Comparison of ENCODE assay signal across 12 mouse cellular contexts in genomic region chr17:31183180-31183974, GRCm38 (mm10). TPM values are rescaled to one million over a fixed set of nuclear protein-coding genes. Genes with fewer than 3 reads are reported as not detected.
DNase-seq lines count a peak whose midpoint lies in the region; ATAC-seq and TF ChIP-seq lines count a peak whose summit lies in the region.
"Had no signal": no experiment of that assay in that cellular context is flagged by ENCODE, and none has a peak within 500 bp of the region (broad histone marks: within the 10 kb centered on the region; RNA-seq: fewer than 3 reads in every experiment).

No protein-coding gene starts in this region.

- no peaks in the 10 kb centered on the region for H3K9me3 ChIP-seq in kidney, embryonic 15.5 days (replicated peaks)
- no peaks in the 10 kb centered on the region for H3K9me3 ChIP-seq in kidney, embryonic 14.5 days (ENCODE audit: control insufficient read depth, low read length)

- H3K27me3 ChIP-seq in kidney, embryonic 15.5 days = peaks cover 7% of the 10 kb centered on the region
- H3K27me3 ChIP-seq in kidney, embryonic 14.5 days (ENCODE audit: control insufficient read depth, insufficient read depth, low read length) = no peaks in the 10 kb centered on the region

- no peaks in the 10 kb centered on the region for H3K36me3 ChIP-seq in kidney, embryonic 15.5 days
- no peaks in the 10 kb centered on the region for H3K36me3 ChIP-seq in kidney, embryonic 14.5 days (ENCODE audit: control insufficient read depth, insufficient read depth, low read length)

- H3K4me3 ChIP-seq in kidney, embryonic 15.5 days (replicated peaks) = no peak overlapping the region
- no peak overlapping the region for H3K4me3 ChIP-seq in gastrocnemius, adult 2 months
- H3K4me3 ChIP-seq in kidney, embryonic 14.5 days (ENCODE audit: low read length) = no peak overlapping the region

- no peak overlapping the region for H3K27ac ChIP-seq in kidney, embryonic 15.5 days
- no peak overlapping the region for H3K27ac ChIP-seq in gastrocnemius, adult 2 months
- no peak overlapping the region for H3K27ac ChIP-seq in kidney, embryonic 14.5 days (ENCODE audit: low read depth, low read length)
- H3K27ac ChIP-seq: macrophage had no signal

- H3K4me1 ChIP-seq in kidney, embryonic 15.5 days = no peaks in the 10 kb centered on the region
- no peaks in the 10 kb centered on the region for H3K4me1 ChIP-seq in kidney, embryonic 14.5 days (ENCODE audit: control insufficient read depth, insufficient read depth, low read length)

- H3K9ac ChIP-seq in kidney, embryonic 15.5 days = no peak overlapping the region
- H3K9ac ChIP-seq in kidney, embryonic 14.5 days (ENCODE audit: low read depth, low read length) = no peak overlapping the region

- intact Hi-C loops in left cerebral cortex, postnatal 36 days (cut with DNase I) = no loop called here
- intact Hi-C loops in gastrocnemius, adult 2 months (cut with DNase I) = no loop called here

- H3K4me2 ChIP-seq in kidney, embryonic 15.5 days = no peak overlapping the region
- no peak overlapping the region for H3K4me2 ChIP-seq in kidney, embryonic 14.5 days (replicated peaks; ENCODE audit: low read depth, low read length)

- 60% methylated on average over 12 of the region's 12 CpGs for WGBS in kidney, embryonic 15.5 days
- 65% methylated on average over 12 of the region's 12 CpGs for WGBS in kidney, embryonic 14.5 days

- TF ChIP-seq CTCF in gastrocnemius, adult 2 months (IDR thresholded peaks at IDR 0.05) = no peak

- DNase-seq in retina, postnatal 1 day = peak; percentile 27
- no peak for DNase-seq in retina, embryonic 14.5 days (ENCODE audit: low spot score)
- DNase-seq in frontal cortex, adult 2 months (ENCODE audit: extremely low spot score in 1 of 2, low spot score in 1 of 2) = peak; percentile 3 to 36
- peak; percentile 29 to 44 for DNase-seq in left cerebral cortex, postnatal 36 days (ENCODE audit: low spot score in 2 of 2)
- DNase-seq in thymus, postnatal 10 days (ENCODE audit: low spot score in 2 of 2) = peak; percentile 48 to 57
- no peak for DNase-seq in gastrocnemius, adult 2 months
- DNase-seq: heart, adult 18-20 months had no signal

- ATAC-seq in kidney, embryonic 15.5 days (replicated peaks; ENCODE audit: low FRiP score) = no peak
- no peak for ATAC-seq in kidney, embryonic 14.5 days (ENCODE audit: low FRiP score, low TSS enrichment)

RNA-seq across cellular contexts. Expression of gene Tmprss3, which starts 15.4 kb away (rescaled TPM):
- polyA plus RNA-seq in frontal cortex, adult 2 months (2012; rRNA removed) = 0.04 TPM in 1 of 2 replicates, not detected in the other
- total RNA-seq in left cerebral cortex, postnatal 36 days (2021) = not detected
- not detected in 2 replicates for polyA plus RNA-seq in kidney, embryonic 15.5 days (2015; fragmentation: Nextera tagmentation; extraction: Ambion mirVana)
- not detected for total RNA-seq in gastrocnemius, adult 2 months (2021)
- not detected in 2 replicates for polyA plus RNA-seq in kidney, embryonic 14.5 days (2014; fragmentation: Nextera tagmentation; extraction: Ambion mirVana)
- total RNA-seq: heart, adult 18-20 months had no signal
- polyA plus RNA-seq: macrophage; neural tube, embryonic 11.5 days had no signal

RNA-seq across cellular contexts. Expression of gene Tff1, which starts 18.3 kb away (rescaled TPM):
- not detected in 2 replicates for polyA plus RNA-seq in frontal cortex, adult 2 months (2012; rRNA removed)
- total RNA-seq in left cerebral cortex, postnatal 36 days (2021) = not detected
- 0.32 and 0.57 TPM in 2 replicates for polyA plus RNA-seq in kidney, embryonic 15.5 days (2015; fragmentation: Nextera tagmentation; extraction: Ambion mirVana)
- not detected for total RNA-seq in gastrocnemius, adult 2 months (2021)
- polyA plus RNA-seq in kidney, embryonic 14.5 days (2014; fragmentation: Nextera tagmentation; extraction: Ambion mirVana) = not detected in 2 replicates
- total RNA-seq: heart, adult 18-20 months; MEL had no signal
- polyA plus RNA-seq: macrophage; neural tube, embryonic 11.5 days had no signal

RNA-seq across cellular contexts. Expression of gene Ubash3a, which starts 24.3 kb away (rescaled TPM):
- not detected in 2 replicates for polyA plus RNA-seq in frontal cortex, adult 2 months (2012; rRNA removed)
- not detected for total RNA-seq in left cerebral cortex, postnatal 36 days (2021)
- polyA plus RNA-seq in kidney, embryonic 15.5 days (2015; fragmentation: Nextera tagmentation; extraction: Ambion mirVana) = 0.18 and 0.23 TPM in 2 replicates
- not detected for total RNA-seq in gastrocnemius, adult 2 months (2021)
- 0.14 and 0.40 TPM in 2 replicates for polyA plus RNA-seq in kidney, embryonic 14.5 days (2014; fragmentation: Nextera tagmentation; extraction: Ambion mirVana)

RNA-seq across cellular contexts. Expression of gene Tff2, which starts 39.3 kb away (rescaled TPM):
- polyA plus RNA-seq in frontal cortex, adult 2 months (2012; rRNA removed) = not detected in 2 replicates
- not detected for total RNA-seq in left cerebral cortex, postnatal 36 days (2021)
- 1.1 and 1.6 TPM in 2 replicates for polyA plus RNA-seq in kidney, embryonic 15.5 days (2015; fragmentation: Nextera tagmentation; extraction: Ambion mirVana)
- total RNA-seq in gastrocnemius, adult 2 months (2021) = not detected
- 0.61 and 1.2 TPM in 2 replicates for polyA plus RNA-seq in kidney, embryonic 14.5 days (2014; fragmentation: Nextera tagmentation; extraction: Ambion mirVana)
- total RNA-seq: heart, adult 18-20 months; MEL had no signal
- polyA plus RNA-seq: macrophage; neural tube, embryonic 11.5 days had no signal

RNA-seq across cellular contexts. Expression of gene Tff3, which starts 53.9 kb away (rescaled TPM):
- 0.24 and 1.8 TPM in 2 replicates for polyA plus RNA-seq in frontal cortex, adult 2 months (2012; rRNA removed)
- total RNA-seq in left cerebral cortex, postnatal 36 days (2021) = not detected
- 1.4 and 49.7 TPM in 2 replicates for polyA plus RNA-seq in kidney, embryonic 15.5 days (2015; fragmentation: Nextera tagmentation; extraction: Ambion mirVana)
- total RNA-seq in gastrocnemius, adult 2 months (2021) = not detected
- not detected in 2 replicates for polyA plus RNA-seq in kidney, embryonic 14.5 days (2014; fragmentation: Nextera tagmentation; extraction: Ambion mirVana)
- total RNA-seq: heart, adult 18-20 months; MEL had no signal
- polyA plus RNA-seq: macrophage had no signal

Comparison
In these comparisons a context has a peak if more than half of its experiments do, and no peak if none do; other contexts are left out.
1. DNase-seq: peak in retina, postnatal 1 day (single experiment), frontal cortex, adult 2 months (2 of 2), left cerebral cortex, postnatal 36 days (2 of 2) and thymus, postnatal 10 days (2 of 2); none in retina, embryonic 14.5 days (single experiment) and gastrocnemius, adult 2 months (single experiment).